Mouse (Mus musculus) cerebellum, adult 2 months (tissue): ENCODE measurements around the gene Pappa. TPM values are rescaled to one million over a fixed set of nuclear protein-coding genes. Genes with fewer than 3 reads are reported as not detected.

Experiments
- DNase-seq, 2 experiments: peaks; one replicate each; pipeline ENCODE4 v3.0.0; 2021
- H3K27ac ChIP-seq: fragments of 200-500 bp; 2 replicates; pipeline ENCODE4 v1.5.1; 2012; ENCODE audit warnings: low read length, control low read depth, inconsistent platforms; ENCODE audit not compliant: insufficient read depth
- H3K27me3 ChIP-seq: fragments of 200-500 bp; 2 replicates; pipeline ENCODE4 v1.6.1; 2012; ENCODE audit warnings: inconsistent platforms, mild to moderate bottlenecking, low read length, moderate library complexity; ENCODE audit not compliant: control insufficient read depth, insufficient read depth
- H3K4me1 ChIP-seq: fragments of 200-500 bp; 2 replicates; pipeline ENCODE4 v1.6.1; 2011; ENCODE audit warnings: low read length; ENCODE audit not compliant: control insufficient read depth, insufficient read depth
- H3K4me3 ChIP-seq: fragments of 200-500 bp; replicated peaks from 2 replicates; pipeline ENCODE3; 2011; ENCODE audit warnings: mild to moderate bottlenecking, low read depth, low read length, control low read depth; ENCODE audit not compliant: insufficient read depth
- CTCF ChIP-seq: fragments of 200-500 bp; IDR thresholded peaks from 2 replicates; pipeline ENCODE4 v1.5.1; 2011; ENCODE audit warnings: low read depth, mild to moderate bottlenecking, control low read depth, low read length, moderate library complexity, borderline replicate concordance; ENCODE audit not compliant: insufficient read depth
- POLR2A ChIP-seq: fragments of 200-500 bp; IDR thresholded peaks from 2 replicates; pipeline ENCODE4 v1.6.1; 2011; ENCODE audit warnings: low read length, control low read depth, borderline replicate concordance; ENCODE audit not compliant: insufficient read depth
- WGBS: fragments of 180-500 bp; shearing (Covaris S2); methylation state at CpG from one replicate; pipeline ENCODE4 v1.1.7; 2018; 5-methylcytosine and 5-hydroxymethylcytosine counted together
- polyA plus RNA-seq: library from polyadenylated mRNA; depleted of rRNA; stranded (reverse); fragments of >200 nt; gene quantifications from 2 replicates; pipeline ENCODE4 v1.2.3, GENCODE M21; 2012; rRNA removed

Gene Pappa
- 2.0 and 2.5 TPM in 2 replicates for polyA plus RNA-seq

- Histone ChIP-seq H3K4me1 (no peaks in the 10 kb centered on the region; the same call in 1 of the 2 replicates), H3K27me3 (no peaks in the 10 kb centered on the region), H3K4me3 (peak within 1 kb of the TSS; percentile 94), H3K27ac (peak within 1 kb of the TSS; percentile 54; the same call in 1 of the 2 replicates)
- peak; percentile 23 to 30 for DNase-seq
- TF ChIP-seq CTCF = no peak
- TF ChIP-seq POLR2A = no peak
- under 1% methylated on average over 16 of the region's 16 CpGs for WGBS
Observed at GRCm38 (mm10) chr4:65123741-65124224, at the start of gene Pappa. TSS of gene Pappa (plus strand) at chr4:65124174.

- H3K27me3 ChIP-seq = no peaks in the 10 kb centered on the region
- no peak for TF ChIP-seq CTCF
- TF ChIP-seq POLR2A = no peak
- WGBS = 12% methylated on average over 6 of the region's 6 CpGs
- H3K4me3 ChIP-seq = no peak overlapping the region
- no peak overlapping the region; the same call in 1 of the 2 replicates for H3K27ac ChIP-seq
- no peaks in the 10 kb centered on the region for H3K4me1 ChIP-seq
- DNase-seq = peak; percentile 55 to 86
Observed at GRCm38 (mm10) chr4:65077906-65078615, 45.9 kb upstream of the Pappa start.

- DNase-seq = no peak
- 88% methylated on average over 1 of the region's 1 CpGs for WGBS
- no peak for TF ChIP-seq CTCF
- no peak for TF ChIP-seq POLR2A
Observed at GRCm38 (mm10) chr4:65086864-65087263, 37.1 kb upstream of the Pappa start.

GRCm38 (mm10) chr4:65087592-65087991 is 36.4 kb upstream of the Pappa start:
- Histone ChIP-seq H3K4me1 (no peaks in the 10 kb centered on the region), H3K27me3 (no peaks in the 10 kb centered on the region), H3K27ac (no peak overlapping the region), H3K4me3 (no peak overlapping the region)
- 83% methylated on average over 5 of the region's 5 CpGs for WGBS
- TF ChIP-seq CTCF (no peak), POLR2A (no peak)
- no peak for DNase-seq

More at GRCm38 (mm10) chr4:65086864-65087263, 37.1 kb upstream of the Pappa start:
- Histone ChIP-seq H3K4me3 (no peak overlapping the region), H3K27ac (no peak overlapping the region), H3K27me3 (no peaks in the 10 kb centered on the region), H3K4me1 (no peaks in the 10 kb centered on the region)

GRCm38 (mm10) chr4:65092191-65092590 is 31.8 kb upstream of the Pappa start:
- DNase-seq = no peak
- Histone ChIP-seq H3K4me3 (no peak overlapping the region), H3K27me3 (no peaks in the 10 kb centered on the region), H3K27ac (no peak overlapping the region), H3K4me1 (no peaks in the 10 kb centered on the region)
- TF ChIP-seq POLR2A = no peak
- peak; percentile 27; the same call in 1 of the 2 replicates for TF ChIP-seq CTCF
- 13% methylated on average over 1 of the region's 1 CpGs for whole genome bisulfite sequencing

GRCm38 (mm10) chr4:65120329-65120728 is 3.6 kb upstream of the Pappa start:
- no peak for TF ChIP-seq POLR2A
- TF ChIP-seq CTCF = no peak
- H3K4me1 ChIP-seq = no peaks in the 10 kb centered on the region
- H3K27me3 ChIP-seq = no peaks in the 10 kb centered on the region
- DNase-seq = no peak
- H3K27ac ChIP-seq = no peak overlapping the region
- WGBS = 90% methylated on average over 1 of the region's 1 CpGs
- H3K4me3 ChIP-seq = no peak overlapping the region

GRCm38 (mm10) chr4:65122841-65123240 is 1.1 kb upstream of the Pappa start:
- peak in 1 of 2 experiments; percentile 45 for DNase-seq
- 2% methylated on average over 2 of the region's 2 CpGs for WGBS
- no peak for TF ChIP-seq POLR2A
- TF ChIP-seq CTCF = no peak

More at GRCm38 (mm10) chr4:65122841-65123240, 1.1 kb upstream of the Pappa start:
- Histone ChIP-seq H3K27ac (no peak overlapping the region), H3K4me1 (no peaks in the 10 kb centered on the region; the same call in 1 of the 2 replicates), H3K27me3 (no peaks in the 10 kb centered on the region), H3K4me3 (no peak overlapping the region)
